Mouse (Mus musculus) ES-E14 (cell line): ENCODE results near the gene Cnot10. TPM values are rescaled to one million over a fixed set of nuclear protein-coding genes. Genes with fewer than 3 reads are reported as not detected.

Experiments used
- DNase-seq: peaks from one replicate; pipeline ENCODE4 v3.0.0-alpha.2; 2013; ENCODE audit warnings: low read depth, low spot score
- H3K27ac ChIP-seq: 2 replicates; pipeline ENCODE4 v1.5.1; 2012; ENCODE audit warnings: low read depth, mild to moderate bottlenecking, low read length, moderate library complexity, mixed read lengths; ENCODE audit not compliant: poor library complexity, insufficient read depth, severe bottlenecking
- H3K36me3 ChIP-seq: 2 replicates; pipeline ENCODE4 v1.6.1; 2012; ENCODE audit warnings: mild to moderate bottlenecking, low read length, moderate library complexity, mixed read lengths; ENCODE audit not compliant: control insufficient read depth, poor library complexity, insufficient read depth, severe bottlenecking
- H3K4me1 ChIP-seq, 2 experiments: fragments of 150-350 bp in 1 of 2; sonication (generic) in 1 of 2; 2 replicates each; pipeline ENCODE4 v1.6.1; 2012; ENCODE audit warnings: low read length in 2 of 2, mild to moderate bottlenecking in 1 of 2, mixed read lengths in 1 of 2; ENCODE audit not compliant: control insufficient read depth in 2 of 2, insufficient read depth in 2 of 2, poor library complexity in 1 of 2
- H3K4me3 ChIP-seq, 2 experiments: fragments of 150-350 bp in 1 of 2; sonication (generic) in 1 of 2; 2 replicates each; pipeline ENCODE4 v1.5.1; 2012; ENCODE audit warnings: low read length in 2 of 2, low read depth in 1 of 2, mild to moderate bottlenecking in 1 of 2, mixed read lengths in 1 of 2; ENCODE audit not compliant: insufficient read depth in 1 of 2, poor library complexity in 1 of 2, severe bottlenecking in 1 of 2
- H3K9ac ChIP-seq: 2 replicates; pipeline ENCODE4 v1.6.1; 2012; ENCODE audit warnings: low read depth, mild to moderate bottlenecking, low read length, mixed read lengths; ENCODE audit not compliant: poor library complexity, insufficient read depth, severe bottlenecking
- H3K9me3 ChIP-seq: fragments of 150-350 bp; sonication (generic); 2 replicates; pipeline ENCODE4 v1.6.1; 2012; ENCODE audit warnings: low read depth, mild to moderate bottlenecking, low read length; ENCODE audit not compliant: control insufficient read depth, insufficient read depth
- CHD2 ChIP-seq: IDR thresholded peaks from 2 replicates; pipeline ENCODE4 v1.6.1; 2014; ENCODE audit warnings: mild to moderate bottlenecking, low read depth, low read length, inconsistent platforms
- HCFC1 ChIP-seq: IDR thresholded peaks from 2 replicates; pipeline ENCODE4 v1.6.1; 2012; ENCODE audit warnings: low read length, inconsistent platforms, borderline replicate concordance; ENCODE audit not compliant: insufficient read depth
- MAFK ChIP-seq: IDR thresholded peaks from 2 replicates; pipeline ENCODE4 v1.6.1; 2014; ENCODE audit warnings: mild to moderate bottlenecking, low read depth, low read length, inconsistent platforms; ENCODE audit not compliant: insufficient read depth
- ZC3H11A ChIP-seq: IDR thresholded peaks from 2 replicates; pipeline ENCODE4 v1.6.1; 2012; ENCODE audit warnings: low read depth, mild to moderate bottlenecking, inconsistent platforms, low read length, borderline replicate concordance
- ZNF384 ChIP-seq: IDR thresholded peaks from 2 replicates; pipeline ENCODE4 v1.6.1; 2012; ENCODE audit warnings: low read depth, low read length, inconsistent platforms
- in situ Hi-C, 2 experiments: fragments of 600-800 bp; cut with MboI; formaldehyde crosslinking; loops; one replicate each; pipeline ENCODE4 v1.15.1; 2025; ENCODE audit warnings: low sequenced_read_pairs in 2 of 2, inconsistent platforms in 1 of 2; ENCODE audit not compliant: unreplicated experiment in 2 of 2
- total RNA-seq: library from RNA; depleted of rRNA; stranded (reverse); fragments of 300-350 nt; gene quantifications from 2 replicates; pipeline ENCODE4 v1.2.3, GENCODE M21; 2012; rRNA removed

Gene Cnot10
- 73.0 and 73.4 TPM in 2 replicates for total RNA-seq

DNA sequence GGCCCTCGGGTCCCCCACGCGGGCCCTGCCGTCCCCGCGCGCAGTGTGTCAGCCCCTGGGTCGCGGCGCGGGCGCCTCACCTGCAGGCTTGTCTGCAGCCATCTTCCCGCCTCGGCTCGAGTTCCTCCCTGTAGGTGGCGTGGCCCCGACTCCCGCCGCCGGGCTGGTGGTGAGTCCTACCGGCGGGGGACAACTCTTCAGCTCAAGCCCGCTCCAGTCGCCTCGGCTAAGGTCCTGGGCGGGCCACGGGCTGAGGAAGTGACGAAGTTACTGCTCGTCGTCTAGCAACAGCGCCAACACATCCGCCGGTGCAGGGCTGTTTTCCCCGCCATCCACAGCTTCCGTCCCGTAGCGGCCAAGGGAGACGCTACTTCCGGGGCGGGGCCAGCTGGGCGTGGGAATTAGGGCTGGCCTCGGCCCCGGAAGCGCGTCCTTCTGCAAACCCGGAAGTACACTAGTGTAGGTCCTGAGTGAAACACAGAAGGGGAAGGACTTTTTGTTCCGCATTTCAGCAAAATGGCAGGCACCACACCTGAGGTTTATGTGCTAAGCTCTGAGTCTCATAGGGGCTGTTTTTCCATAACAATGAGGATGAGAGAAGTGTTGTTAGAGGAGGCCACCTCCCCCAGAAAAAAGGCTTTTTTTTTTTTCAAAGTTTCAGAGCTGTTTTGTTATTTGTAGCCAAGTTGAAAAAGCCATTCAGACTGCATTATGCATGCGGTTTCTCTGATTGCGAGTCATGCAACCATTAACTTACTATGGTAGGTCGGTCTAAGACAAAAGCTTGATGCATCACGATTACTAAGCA, at the start of gene Cnot10:
Cnot10 (minus strand) TSS at position 346 of the 808 bp plus-strand sequence.
- no peaks in the 10 kb centered on the region for H3K9me3 ChIP-seq
- peaks cover 11% of the 10 kb centered on the region; the same call in 1 of the 2 replicates for H3K36me3 ChIP-seq
- in situ Hi-C loops, result no loop called here
- peak; percentile 99 for DNase-seq
- peak within 1 kb of the TSS; percentile 89 for H3K9ac ChIP-seq
- peaks cover 8 to 11% of the 10 kb centered on the region in 2 experiments for H3K4me1 ChIP-seq
- H3K4me3 ChIP-seq, result peak within 1 kb of the TSS; percentile 88 to 91
- TF ChIP-seq ZNF384 (peak; percentile 74), CHD2 (0 out of 2 replicates have a peak, but pooled peaks have one; percentile 33), HCFC1 (peak; percentile 88), ZC3H11A (no peak), MAFK (no peak)
- peak within 1 kb of the TSS; percentile 77 for H3K27ac ChIP-seq

DNA sequence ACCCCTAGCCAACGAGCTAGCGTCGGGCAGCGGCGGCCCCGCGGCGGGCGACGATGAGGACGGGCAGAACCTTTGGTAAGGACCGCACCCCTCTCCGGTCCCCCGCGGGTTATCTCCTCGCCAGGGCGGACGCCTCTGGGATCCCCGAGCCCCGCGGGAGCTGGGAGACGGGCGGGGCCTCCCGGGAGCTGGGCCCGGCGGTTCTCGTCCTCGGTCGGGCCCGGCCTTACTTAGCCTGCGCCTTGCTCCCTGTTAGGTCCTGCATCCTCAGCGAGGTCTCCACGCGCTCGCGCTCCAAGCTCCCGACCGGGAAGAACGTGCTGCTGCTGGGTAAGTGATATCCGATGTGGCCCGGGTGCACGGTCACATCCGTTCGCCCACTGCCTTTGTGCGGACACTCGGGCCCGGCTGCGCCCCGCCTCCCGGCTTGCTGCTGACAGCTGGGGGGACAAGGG, 49.0 kb upstream of the Cnot10 start:
- no peaks in the 10 kb centered on the region for H3K9me3 ChIP-seq
- peak overlapping the region; percentile 84 to 94 for H3K4me3 ChIP-seq
- peaks cover 7% of the 10 kb centered on the region; the same call in 1 of the 2 replicates for H3K36me3 ChIP-seq
- in situ Hi-C loops, result no loop called here
- TF ChIP-seq ZNF384 (no peak), MAFK (no peak), HCFC1 (no peak), ZC3H11A (no peak), CHD2 (no peak)
- H3K4me1 ChIP-seq, result peaks cover 2 to 4% of the 10 kb centered on the region in 2 experiments; a peak in 3 of 4 replicates
- peak overlapping the region; percentile 84 for H3K9ac ChIP-seq
- H3K27ac ChIP-seq, result no peak overlapping the region
- no peak for DNase-seq

DNA sequence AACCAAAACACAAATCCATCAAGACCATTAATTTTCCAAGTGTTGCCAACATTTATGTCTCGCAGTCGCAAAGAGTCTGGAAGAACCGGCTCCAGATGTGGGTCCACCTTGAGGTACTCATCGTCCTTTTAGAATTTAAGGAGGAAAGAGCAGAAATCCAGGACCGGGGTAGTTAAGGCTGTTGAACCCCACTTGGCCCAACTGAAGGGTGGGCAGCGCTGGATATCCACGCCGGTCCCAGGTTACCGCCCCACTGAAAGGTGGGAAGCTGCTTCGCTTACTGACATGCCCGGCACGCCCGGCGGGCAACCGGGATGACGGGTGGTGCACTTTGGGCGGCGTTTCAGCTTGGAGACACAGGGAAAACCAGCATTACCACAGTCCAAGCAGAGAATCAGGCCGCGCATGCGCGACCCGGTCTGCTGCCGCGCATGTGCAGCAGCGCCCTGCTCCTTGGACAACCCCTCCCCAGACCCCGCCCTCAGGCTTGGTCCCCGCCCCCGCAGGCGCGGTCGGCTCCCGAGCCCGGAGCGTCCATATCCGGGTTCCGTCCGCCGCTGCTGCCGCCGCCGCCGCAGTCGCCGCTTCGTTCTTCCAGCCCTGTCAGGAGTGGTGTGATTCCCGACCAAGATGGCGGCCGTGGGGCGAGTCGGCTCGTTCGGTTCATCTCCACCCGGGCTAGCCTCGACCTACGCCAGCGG, 48.4 kb upstream of the Cnot10 start, which contains the start of gene Dync1li1:
Dync1li1 (plus strand) TSS at position 539 of the 701 bp plus-strand sequence.
- Histone ChIP-seq H3K4me1 (peaks cover 2 to 4% of the 10 kb centered on the region in 2 experiments; a peak in 3 of 4 replicates), H3K9ac (peak within 1 kb of the TSS; percentile 84), H3K36me3 (peaks cover 7% of the 10 kb centered on the region; the same call in 1 of the 2 replicates), H3K4me3 (peak within 1 kb of the TSS; percentile 84 to 94), H3K27ac (0 out of 2 replicates have a peak within 1 kb of the TSS, but pooled peaks have one; percentile 5), H3K9me3 (no peaks in the 10 kb centered on the region)
- peak; percentile 51; the same call in 1 of the 2 replicates for TF ChIP-seq HCFC1
- no peak for TF ChIP-seq ZNF384
- DNase-seq, result peak; percentile 92
- in situ Hi-C loops, result no loop called here

DNA sequence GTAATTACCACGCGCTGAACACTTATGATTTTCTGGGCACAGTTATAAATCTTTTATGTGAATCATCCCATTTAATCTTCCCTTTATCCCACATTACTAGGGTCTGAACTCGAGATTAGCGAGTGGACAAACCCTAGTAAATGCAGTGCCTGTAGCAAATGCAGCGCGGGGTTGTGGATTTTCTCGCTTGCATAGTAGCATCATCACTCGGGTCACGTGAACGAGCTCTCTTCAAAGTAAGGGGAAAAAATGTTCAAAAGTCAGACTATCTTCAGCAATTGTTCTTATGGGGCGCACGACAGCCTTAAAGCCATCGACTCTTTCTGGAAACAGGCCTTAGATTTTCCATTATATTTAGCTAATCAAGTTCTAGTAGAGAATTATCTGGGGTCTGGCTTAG, 47.7 kb upstream of the Cnot10 start:
- peaks cover 5% of the 10 kb centered on the region; the same call in 1 of the 2 replicates for H3K36me3 ChIP-seq
- no peak overlapping the region for H3K27ac ChIP-seq
- in situ Hi-C loops, result no loop called here
- peak overlapping the region in 1 of 2 experiments; percentile 94; a peak in 2 of 4 replicates for H3K4me3 ChIP-seq
- peak overlapping the region; percentile 78; the same call in 1 of the 2 replicates for H3K9ac ChIP-seq
- H3K4me1 ChIP-seq, result peaks cover 2 to 4% of the 10 kb centered on the region in 2 experiments; a peak in 3 of 4 replicates
- no peak for TF ChIP-seq ZNF384
- TF ChIP-seq CHD2, result no peak
- TF ChIP-seq MAFK, result no peak
- no peak for TF ChIP-seq HCFC1
- TF ChIP-seq ZC3H11A, result no peak
- H3K9me3 ChIP-seq, result no peaks in the 10 kb centered on the region
- no peak for DNase-seq
